Mouse (Mus musculus) myocyte (in vitro differentiated cells): ENCODE data around the gene Son.

Experiments used
- E2F4 ChIP-seq: IDR thresholded peaks from one replicate; pipeline ENCODE4 v1.6.1; 2011; ENCODE audit warnings: mild to moderate bottlenecking, control low read depth, moderate library complexity; ENCODE audit not compliant: insufficient read depth
- MAX ChIP-seq: IDR thresholded peaks from one replicate; pipeline ENCODE4 v1.6.1; 2011; ENCODE audit warnings: low read depth, mild to moderate bottlenecking, control low read depth
- MYOD1 ChIP-seq, 3 experiments: IDR thresholded peaks; one replicate each; pipeline ENCODE4 v1.6.1; 2011; ENCODE audit warnings: control low read depth in 2 of 3, low read depth in 2 of 3, mild to moderate bottlenecking in 2 of 3, moderate library complexity in 1 of 3; ENCODE audit not compliant: insufficient read length in 2 of 3, control insufficient read depth in 1 of 3
- MYOG ChIP-seq, 3 experiments: IDR thresholded peaks; one replicate each; pipeline ENCODE4 v1.6.1; 2011; ENCODE audit warnings: control low read depth in 2 of 3, low read depth in 2 of 3, mild to moderate bottlenecking in 2 of 3; ENCODE audit not compliant: insufficient read length in 2 of 3, control insufficient read depth in 1 of 3, insufficient read depth in 1 of 3
- POLR2A ChIP-seq: IDR thresholded peaks from one replicate; pipeline ENCODE4 v1.6.1; 2011; ENCODE audit warnings: low read depth, mild to moderate bottlenecking, control low read depth, moderate library complexity; ENCODE audit not compliant: insufficient read length
- POLR2AphosphoS2 ChIP-seq: IDR thresholded peaks from one replicate; pipeline ENCODE4 v1.6.1; 2011; ENCODE audit warnings: low read depth, control low read depth; ENCODE audit not compliant: insufficient read length

DNA sequence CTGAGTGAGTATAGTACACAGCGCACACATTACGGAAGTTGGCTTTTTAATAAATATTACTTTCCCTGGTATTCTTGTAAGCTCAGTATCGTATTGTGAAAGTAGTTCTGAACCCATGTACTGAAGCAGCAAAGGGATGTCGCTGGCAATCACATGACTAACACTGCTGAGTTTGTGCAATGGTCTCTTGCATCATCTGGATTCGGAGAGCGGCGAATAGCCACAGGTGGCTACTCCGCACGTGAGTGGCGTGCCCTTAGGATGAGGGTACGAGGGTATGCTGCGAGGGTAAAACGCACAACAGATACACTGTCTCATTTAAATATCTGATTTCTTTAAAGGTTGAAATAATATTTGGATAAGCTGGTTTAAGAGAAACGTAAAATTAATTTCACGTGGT is 80.1 kb downstream of the Son start:
- TF ChIP-seq E2F4 (no peak), POLR2A (no peak), MYOG (IDR thresholded peaks at IDR 0.05; ENCODE audit: control insufficient read depth in 1 of 3, insufficient read depth in 1 of 3, insufficient read length in 2 of 3, low read depth in 2 of 3) (no peak), MYOD1 (IDR thresholded peaks at IDR 0.05; ENCODE audit: control insufficient read depth in 1 of 3, insufficient read length in 2 of 3, low read depth in 2 of 3) (no peak), POLR2AphosphoS2 (no peak), MAX (no peak)
